Mouse (Mus musculus) CH12.LX (cell line): Measurements from ENCODE around the gene Glycam1. TPM values are rescaled to one million over a fixed set of nuclear protein-coding genes. Genes with fewer than 3 reads are reported as not detected.

Experiments
- DNase-seq: peaks from one replicate; pipeline ENCODE4 v3.0.0-alpha.2; 2013; ENCODE audit errors: extremely low read depth
- H3K27ac ChIP-seq: 2 replicates; pipeline ENCODE4 v1.5.1; 2012; ENCODE audit warnings: low read depth, mild to moderate bottlenecking, control low read depth, moderate library complexity; ENCODE audit not compliant: insufficient read depth
- H3K27me3 ChIP-seq: replicated peaks from 2 replicates; pipeline ENCODE3; 2012; ENCODE audit warnings: inconsistent platforms
- H3K36me3 ChIP-seq, 2 experiments: replicated peaks in 1 of 2; 2 replicates each; pipeline versions ENCODE3 to v1.6.1; 2012; ENCODE audit warnings: inconsistent platforms in 1 of 2, low read length in 1 of 2, mild to moderate bottlenecking in 1 of 2, mixed read lengths in 1 of 2, moderate library complexity in 1 of 2; ENCODE audit not compliant: control insufficient read depth in 1 of 2, insufficient read depth in 1 of 2
- H3K4me1 ChIP-seq, 2 experiments: 2 replicates each; pipeline ENCODE4 v1.6.1; 2012; ENCODE audit warnings: inconsistent platforms in 1 of 2, moderate library complexity in 1 of 2; ENCODE audit not compliant: insufficient read depth in 2 of 2, control insufficient read depth in 1 of 2
- H3K4me2 ChIP-seq: 2 replicates; pipeline ENCODE4 v1.6.1; 2012; ENCODE audit warnings: low read depth, mild to moderate bottlenecking, control low read depth; ENCODE audit not compliant: poor library complexity, insufficient read depth, severe bottlenecking
- H3K4me3 ChIP-seq, 3 experiments: fragments of 150-350 bp in 1 of 3; sonication (generic) in 1 of 3; replicated peaks in 1 of 3; 2 replicates each; pipeline versions ENCODE3 to v1.5.1; 2011 to 2012; ENCODE audit warnings: low read depth in 2 of 3, low read length in 2 of 3, mild to moderate bottlenecking in 2 of 3, moderate library complexity in 2 of 3, control low read depth in 1 of 3, improper control_type of control experiment in 1 of 3, inconsistent platforms in 1 of 3, mixed read lengths in 1 of 3; ENCODE audit not compliant: poor library complexity in 1 of 3
- H3K79me2 ChIP-seq: replicated peaks from 2 replicates; pipeline ENCODE4 v1.6.1; 2012; ENCODE audit warnings: mild to moderate bottlenecking, moderate library complexity; ENCODE audit not compliant: control insufficient read depth, poor library complexity, insufficient read depth, severe bottlenecking; ENCODE audit errors: extremely low read depth
- H3K9ac ChIP-seq: 2 replicates; pipeline ENCODE4 v1.6.1; 2012; ENCODE audit warnings: low read depth, mild to moderate bottlenecking, control low read depth, moderate library complexity; ENCODE audit not compliant: insufficient read depth
- H3K9me3 ChIP-seq: replicated peaks from 2 replicates; pipeline ENCODE3; 2012; ENCODE audit warnings: low read length, inconsistent platforms, mixed read lengths
- BHLHE40 ChIP-seq: IDR thresholded peaks from 2 replicates; pipeline ENCODE4 v1.6.1; 2011; ENCODE audit warnings: mild to moderate bottlenecking, low read depth, low read length, improper control_type of control experiment
- CHD2 ChIP-seq: IDR thresholded peaks from 2 replicates; pipeline ENCODE4 v1.6.1; 2011; ENCODE audit warnings: low read length, improper control_type of control experiment
- CTCF ChIP-seq, 2 experiments: IDR thresholded peaks in 1 of 2; conservative IDR thresholded peaks in 1 of 2; 2 replicates each; pipeline ENCODE4 v1.5.1; 2011 to 2012; ENCODE audit warnings: low read depth in 2 of 2, low read length in 2 of 2, improper control_type of control experiment in 1 of 2, inconsistent platforms in 1 of 2, mild to moderate bottlenecking in 1 of 2, moderate library complexity in 1 of 2
- E2F4 ChIP-seq: IDR thresholded peaks from 2 replicates; pipeline ENCODE4 v1.6.1; 2011; ENCODE audit warnings: low read depth, low read length, improper control_type of control experiment; ENCODE audit not compliant: insufficient replicate concordance
- EP300 ChIP-seq: IDR thresholded peaks from 2 replicates; pipeline ENCODE4 v1.6.1; 2011; ENCODE audit warnings: low read length, improper control_type of control experiment
- ETS1 ChIP-seq: conservative IDR thresholded peaks from 2 replicates; pipeline ENCODE4 v1.6.1; 2012; ENCODE audit warnings: low read depth, mild to moderate bottlenecking, inconsistent platforms, low read length, improper control_type of control experiment, moderate library complexity
- KAT2A ChIP-seq: IDR thresholded peaks from 2 replicates; pipeline ENCODE4 v1.6.1; 2012; ENCODE audit warnings: low read length, improper control_type of control experiment, inconsistent platforms; ENCODE audit not compliant: insufficient replicate concordance
- MAZ ChIP-seq: IDR thresholded peaks from 2 replicates; pipeline ENCODE4 v1.6.1; 2012; ENCODE audit warnings: low read depth, mild to moderate bottlenecking, inconsistent platforms, low read length, improper control_type of control experiment, moderate library complexity
- MXI1 ChIP-seq: IDR thresholded peaks from 2 replicates; pipeline ENCODE4 v1.6.1; 2011; ENCODE audit warnings: mild to moderate bottlenecking, low read depth, low read length, improper control_type of control experiment
- MYC ChIP-seq: IDR thresholded peaks from 2 replicates; pipeline ENCODE4 v1.6.1; 2011; ENCODE audit warnings: low read depth, mild to moderate bottlenecking, improper control_type of control experiment, low read length
- NELFE ChIP-seq: IDR thresholded peaks from 2 replicates; pipeline ENCODE4 v1.6.1; 2011; ENCODE audit warnings: low read depth, low read length, improper control_type of control experiment
- PAX5 ChIP-seq: IDR thresholded peaks from 2 replicates; pipeline ENCODE4 v1.6.1; 2012; ENCODE audit warnings: low read length, inconsistent platforms, mixed read lengths
- POLR2AphosphoS2 ChIP-seq: IDR thresholded peaks from 2 replicates; pipeline ENCODE4 v1.6.1; 2011; ENCODE audit warnings: low read depth, low read length, improper control_type of control experiment
- RAD21 ChIP-seq: IDR thresholded peaks from 2 replicates; pipeline ENCODE4 v1.6.1; 2011; ENCODE audit warnings: low read depth, mild to moderate bottlenecking, low read length, improper control_type of control experiment, moderate library complexity
- TBP ChIP-seq: conservative IDR thresholded peaks from 2 replicates; pipeline ENCODE4 v1.6.1; 2011; ENCODE audit warnings: low read depth, low read length, improper control_type of control experiment
- TCF12 ChIP-seq: IDR thresholded peaks from 2 replicates; pipeline ENCODE4 v1.6.1; 2014; ENCODE audit warnings: low read depth, mild to moderate bottlenecking, inconsistent platforms, low read length, improper control_type of control experiment
- USF2 ChIP-seq: conservative IDR thresholded peaks from 2 replicates; pipeline ENCODE4 v1.6.1; 2011; ENCODE audit warnings: low read depth, low read length, improper control_type of control experiment
- ZMIZ1 ChIP-seq: IDR thresholded peaks from 2 replicates; pipeline ENCODE4 v1.6.1; 2012; ENCODE audit warnings: low read depth, mild to moderate bottlenecking, inconsistent platforms, low read length, improper control_type of control experiment
- dilution Hi-C: fragments of 300-500 bp; cut with MboI; formaldehyde crosslinking; loops from 2 replicates; pipeline ENCODE4 v1.14.3; 2020; ENCODE audit warnings: low sequenced_read_pairs; ENCODE audit not compliant: extremely low pct_unique_long_range_greater_than_20kb, extremely low pct_ligation_motif_present
- in situ Hi-C: fragments of 300-500 bp; cut with MboI; formaldehyde crosslinking; loops from 3 replicates; pipeline ENCODE4 v1.14.3; 2019; ENCODE audit warnings: low sequenced_read_pairs, low pct_ligation_motif_present, low pct_unique_long_range_greater_than_20kb, mixed read lengths
- polyA plus RNA-seq: library from polyadenylated mRNA; unstranded; fragments of >175 nt; gene quantifications from 2 replicates; pipeline ENCODE4 v1.2.1, GENCODE M21; 2012; ENCODE audit warnings: low read depth; ENCODE audit not compliant: insufficient read length
- total RNA-seq, 2 experiments: library from RNA; depleted of rRNA; stranded (reverse); fragments of 300-350 nt in 1 of 2; fragments of >200 nt in 1 of 2; gene quantifications; 2 replicates each; pipeline ENCODE4 v1.2.3; 2012 to 2014

Glycam1 gene
- total and polyA plus RNA-seq, 3 experiments, result not detected

GRCm38 (mm10) chr15:103522458-103523099, 42.3 kb downstream of the Glycam1 start:
- no peak overlapping the region for H3K9ac ChIP-seq
- H3K79me2 ChIP-seq, result no peaks in the 10 kb centered on the region; the same call in 1 of the 2 replicates
- in situ Hi-C loops (no loop called here), dilution Hi-C loops (no loop called here)
- H3K27me3 ChIP-seq, result no peaks in the 10 kb centered on the region
- TF ChIP-seq BHLHE40 (no peak), MYC (no peak), CHD2 (no peak), CTCF (conservative IDR thresholded peaks at IDR 0.05 in 1 of 2, IDR thresholded peaks at IDR 0.05 in 1 of 2; ENCODE audit: low read depth in 2 of 2, low read length in 2 of 2) (no peak), NELFE (no peak), MXI1 (no peak)
- no peak overlapping the region for H3K27ac ChIP-seq
- H3K4me2 ChIP-seq, result no peak overlapping the region
- peaks cover 0 to 36% of the 10 kb centered on the region in 2 experiments; a peak in 2 of 4 replicates for H3K4me1 ChIP-seq
- no peaks in the 10 kb centered on the region for H3K9me3 ChIP-seq
- no peak for DNase-seq
- H3K36me3 ChIP-seq, result peaks cover 71 to 94% of the 10 kb centered on the region in 2 experiments
- H3K4me3 ChIP-seq, result no peak overlapping the region

GRCm38 (mm10) chr15:103519386-103520378, 45.2 kb downstream of the Glycam1 start:
- in situ Hi-C loops, result no loop called here
- TF ChIP-seq EP300, result no peak
- TF ChIP-seq, all 38 proteins: peak for 0
- peaks cover 49 to 84% of the 10 kb centered on the region in 2 experiments for H3K36me3 ChIP-seq

GRCm38 (mm10) chr15:103518600-103519385, 46.1 kb downstream of the Glycam1 start:
- TF ChIP-seq E2F4, result no peak
- TF ChIP-seq BHLHE40, result no peak
- TF ChIP-seq PAX5, result no peak
- no peak for TF ChIP-seq TBP
- no peak for TF ChIP-seq RAD21
- TF ChIP-seq MAZ, result no peak
- no peak for TF ChIP-seq KAT2A
- no peak for TF ChIP-seq ETS1
- no peak for TF ChIP-seq USF2
- TF ChIP-seq ZMIZ1, result no peak
- no peak for TF ChIP-seq TCF12
- TF ChIP-seq POLR2AphosphoS2, result no peak
- Histone ChIP-seq H3K4me3 (no peak overlapping the region), H3K36me3 (peaks cover 40 to 79% of the 10 kb centered on the region in 2 experiments), H3K27ac (no peak overlapping the region), H3K27me3 (no peaks in the 10 kb centered on the region), H3K79me2 (no peaks in the 10 kb centered on the region; the same call in 1 of the 2 replicates), H3K4me2 (no peak overlapping the region), H3K4me1 (peaks cover 17 to 72% of the 10 kb centered on the region in 2 experiments), H3K9me3 (no peaks in the 10 kb centered on the region), H3K9ac (no peak overlapping the region)
- dilution Hi-C loops (no loop called here), in situ Hi-C loops (no loop called here)
- DNase-seq, result no peak

More at GRCm38 (mm10) chr15:103519386-103520378, 45.2 kb downstream of the Glycam1 start:
- H3K9ac ChIP-seq, result no peak overlapping the region
- H3K9me3 ChIP-seq, result no peaks in the 10 kb centered on the region
- no peak for DNase-seq
- dilution Hi-C loops, result no loop called here
- no peaks in the 10 kb centered on the region for H3K27me3 ChIP-seq
- no peaks in the 10 kb centered on the region; the same call in 1 of the 2 replicates for H3K79me2 ChIP-seq
- H3K4me3 ChIP-seq, result no peak overlapping the region
- H3K4me1 ChIP-seq, result peaks cover 13 to 64% of the 10 kb centered on the region in 2 experiments
- H3K27ac ChIP-seq, result no peak overlapping the region
- no peak overlapping the region for H3K4me2 ChIP-seq
